Mouse (Mus musculus) small intestine, adult 2 months (tissue): ENCODE measurements at regions not wholly inside any gene's neighbourhood (a gene's known extent, or its start where the extent isn't known, plus 50 kb on each side); places are given as distances from the start of the nearest gene placed in this dataset.

Source experiments
- H3K27ac ChIP-seq: fragments of 200-500 bp; 2 replicates; pipeline ENCODE4 v1.5.1; 2012; ENCODE audit warnings: low read depth, low read length, control low read depth, inconsistent platforms; ENCODE audit not compliant: insufficient read depth
- H3K27me3 ChIP-seq: fragments of 200-500 bp; 2 replicates; pipeline ENCODE4 v1.6.1; 2012; ENCODE audit warnings: mild to moderate bottlenecking, moderate library complexity, low read length, inconsistent platforms; ENCODE audit not compliant: control insufficient read depth, insufficient read depth
- H3K36me3 ChIP-seq: fragments of 200-500 bp; 2 replicates; pipeline ENCODE4 v1.6.1; 2012; ENCODE audit warnings: mild to moderate bottlenecking, low read length, control low read depth, inconsistent platforms; ENCODE audit not compliant: control insufficient read depth, insufficient read depth
- H3K4me1 ChIP-seq: fragments of 200-500 bp; 2 replicates; pipeline ENCODE4 v1.6.1; 2012; ENCODE audit warnings: low read length, inconsistent platforms, mixed read lengths; ENCODE audit not compliant: control insufficient read depth, insufficient read depth, insufficient read length
- H3K4me3 ChIP-seq: fragments of 200-500 bp; 2 replicates; pipeline ENCODE4 v1.5.1; 2012; ENCODE audit warnings: low read depth, mild to moderate bottlenecking, control low read depth, inconsistent platforms, low read length, moderate library complexity
- CTCF ChIP-seq: fragments of 200-500 bp; IDR thresholded peaks from 2 replicates; pipeline ENCODE4 v1.5.1; 2012; ENCODE audit warnings: low read depth, mild to moderate bottlenecking, control low read depth, inconsistent platforms, low read length, moderate library complexity, mixed read lengths; ENCODE audit not compliant: insufficient replicate concordance, insufficient read length; ENCODE audit errors: extremely low read depth
- POLR2A ChIP-seq: fragments of 200-500 bp; IDR thresholded peaks from 2 replicates; pipeline ENCODE4 v1.6.1; 2012; ENCODE audit warnings: low read depth, mild to moderate bottlenecking, control low read depth, inconsistent platforms, low read length, moderate library complexity
- WGBS: fragments of 180-500 bp; shearing (Covaris S2); methylation state at CpG from one replicate; pipeline ENCODE4 v1.1.7; 2018; 5-methylcytosine and 5-hydroxymethylcytosine counted together

GRCm38 (mm10) chr3:40070137-40070667 lies 460.9 kb upstream of the Intu start:
- Histone ChIP-seq H3K27me3 (no peaks in the 10 kb centered on the region), H3K36me3 (no peaks in the 10 kb centered on the region), H3K27ac (no peak overlapping the region), H3K4me1 (no peaks in the 10 kb centered on the region), H3K4me3 (no peak overlapping the region)
- 77% methylated on average over 8 of the region's 8 CpGs for WGBS
- no peak for TF ChIP-seq CTCF
- no peak for TF ChIP-seq POLR2A

DNA sequence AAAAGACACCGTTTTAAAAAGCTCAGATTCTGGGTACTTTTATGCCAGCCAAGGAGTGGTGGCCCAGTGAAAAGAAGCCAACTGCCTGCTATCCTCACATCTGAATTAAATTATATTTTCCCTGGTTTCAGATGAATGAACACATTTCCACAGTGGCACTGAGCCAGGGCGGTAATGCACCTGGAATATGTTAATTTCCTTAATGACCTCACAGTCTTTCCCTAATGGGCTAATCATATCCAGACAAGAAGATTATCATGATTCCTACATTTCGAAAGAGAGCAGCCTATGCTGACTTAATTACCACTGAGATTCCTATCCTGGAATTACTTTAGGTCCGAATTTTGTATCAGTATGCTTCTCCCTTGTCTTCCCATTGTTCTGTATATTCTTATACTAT lies 454.3 kb upstream of the Intu start:
- Histone ChIP-seq H3K36me3 (no peaks in the 10 kb centered on the region), H3K4me1 (no peaks in the 10 kb centered on the region), H3K27ac (no peak overlapping the region), H3K4me3 (no peak overlapping the region), H3K27me3 (no peaks in the 10 kb centered on the region)
- 81% methylated on average over 4 of the region's 4 CpGs for WGBS
- no peak for TF ChIP-seq POLR2A
- TF ChIP-seq CTCF, result no peak

GRCm38 (mm10) chr3:40085116-40085515 lies 446.0 kb upstream of the Intu start:
- no peak for TF ChIP-seq POLR2A
- TF ChIP-seq CTCF, result no peak
- Histone ChIP-seq H3K4me1 (no peaks in the 10 kb centered on the region), H3K27me3 (no peaks in the 10 kb centered on the region), H3K36me3 (no peaks in the 10 kb centered on the region), H3K4me3 (no peak overlapping the region), H3K27ac (no peak overlapping the region)
- WGBS, result 69% methylated on average over 2 of the region's 2 CpGs

DNA sequence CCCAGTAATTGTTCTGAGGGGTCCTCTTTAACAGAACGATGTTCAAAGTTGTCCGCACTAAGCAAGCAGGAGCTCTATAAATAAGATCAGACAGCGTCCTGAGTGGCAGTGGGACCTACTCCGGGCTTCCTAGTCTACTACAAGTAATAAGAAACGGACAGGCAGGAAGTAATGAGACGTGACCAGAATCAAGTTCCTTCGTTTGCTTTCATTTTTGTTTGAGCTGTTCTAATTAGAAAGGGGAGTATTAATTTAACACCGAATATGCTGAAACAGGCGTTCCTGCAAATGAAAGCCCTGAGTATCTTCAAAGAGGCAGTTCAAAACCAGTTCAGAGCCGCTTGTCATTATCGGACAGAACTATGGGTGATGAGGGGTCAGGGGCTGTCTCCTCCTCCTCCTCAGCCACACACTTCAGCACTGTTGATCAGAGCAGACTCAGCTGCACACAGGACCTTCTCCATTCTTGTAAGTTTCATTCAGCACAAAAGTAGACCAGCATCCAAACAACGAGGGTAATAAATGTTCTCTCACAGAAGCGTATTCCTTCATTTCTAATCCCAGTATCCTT lies 439.2 kb upstream of the Intu start:
- TF ChIP-seq CTCF (no peak), POLR2A (no peak)
- no peaks in the 10 kb centered on the region for H3K27me3 ChIP-seq
- H3K27ac ChIP-seq, result no peak overlapping the region
- no peaks in the 10 kb centered on the region for H3K36me3 ChIP-seq
- 79% methylated on average over 13 of the region's 13 CpGs for WGBS
- H3K4me3 ChIP-seq, result no peak overlapping the region
- H3K4me1 ChIP-seq, result no peaks in the 10 kb centered on the region

- H3K36me3 ChIP-seq, result no peaks in the 10 kb centered on the region
- no peak overlapping the region for H3K27ac ChIP-seq
- no peaks in the 10 kb centered on the region for H3K4me1 ChIP-seq
- WGBS, result 84% methylated on average over 8 of the region's 8 CpGs
- no peak for TF ChIP-seq CTCF
- TF ChIP-seq POLR2A, result no peak
- H3K27me3 ChIP-seq, result no peaks in the 10 kb centered on the region
- no peak overlapping the region for H3K4me3 ChIP-seq
Observed at GRCm38 (mm10) chr3:40092765-40093368, 438.2 kb upstream of the Intu start.

GRCm38 (mm10) chr3:40094040-40094439 lies 437.0 kb upstream of the Intu start:
- no peaks in the 10 kb centered on the region for H3K36me3 ChIP-seq
- WGBS, result 77% methylated on average over 6 of the region's 6 CpGs
- no peaks in the 10 kb centered on the region for H3K27me3 ChIP-seq
- no peak overlapping the region for H3K27ac ChIP-seq
- TF ChIP-seq POLR2A, result no peak
- no peak for TF ChIP-seq CTCF
- H3K4me1 ChIP-seq, result no peaks in the 10 kb centered on the region
- no peak overlapping the region for H3K4me3 ChIP-seq

DNA sequence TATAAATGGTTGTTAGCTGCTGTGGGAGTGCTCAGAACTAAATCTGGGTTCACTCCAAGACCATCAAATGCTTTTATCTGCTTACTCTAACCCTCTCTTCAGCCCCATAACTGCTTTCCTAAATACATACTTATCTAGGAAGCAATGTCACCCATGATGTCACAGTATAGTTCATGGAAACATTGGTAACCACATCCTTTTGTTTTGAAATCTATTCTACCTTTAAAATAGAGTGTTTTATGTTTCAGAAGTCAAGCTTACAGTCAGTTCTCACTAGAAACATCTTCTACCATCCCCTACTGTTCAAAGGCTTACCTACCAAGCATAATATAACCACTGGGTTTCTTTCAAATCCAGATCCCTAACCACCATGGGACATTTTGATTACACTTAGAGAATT lies 436.4 kb upstream of the Intu start:
- Histone ChIP-seq H3K36me3 (no peaks in the 10 kb centered on the region), H3K27me3 (no peaks in the 10 kb centered on the region), H3K4me1 (no peaks in the 10 kb centered on the region), H3K27ac (no peak overlapping the region), H3K4me3 (no peak overlapping the region)
- no peak for TF ChIP-seq CTCF
- no peak for TF ChIP-seq POLR2A
